Mouse (Mus musculus) frontal cortex, postnatal 14 days (tissue): Measurements from ENCODE around the gene Lars2.
"Not testable (repeated sequence)": the region's sequence is repeated elsewhere in the genome, so short reads cannot be mapped to it uniquely, and the experiment has no call there.

ENCODE experiments used
- DNase-seq, 2 experiments: peaks; one replicate each; pipeline ENCODE4 v3.0.0; 2022; ENCODE audit warnings: low spot score in 2 of 2

The Lars2 gene

GRCm38 (mm10) chr9:123391140-123391849 lies 24.6 kb downstream of the Lars2 start:
- no peak for DNase-seq

GRCm38 (mm10) chr9:123394856-123395255 lies 28.1 kb downstream of the Lars2 start:
- DNase-seq = no peak

GRCm38 (mm10) chr9:123397701-123398100 lies 31.0 kb downstream of the Lars2 start:
- DNase-seq = peak in 1 of 2 experiments; percentile 17

- DNase-seq = no peak
These were observed 35.5 kb downstream of the Lars2 start for GRCm38 (mm10) chr9:123402215-123402614.

- DNase-seq = no peak
These were observed 36.3 kb downstream of the Lars2 start for GRCm38 (mm10) chr9:123403031-123403430.

GRCm38 (mm10) chr9:123405231-123405630 lies 38.5 kb downstream of the Lars2 start:
- no peak for DNase-seq

- DNase-seq = no peak
These were observed 42.0 kb downstream of the Lars2 start for GRCm38 (mm10) chr9:123408771-123409170.

GRCm38 (mm10) chr9:123429863-123430262 lies 63.1 kb downstream of the Lars2 start:
- DNase-seq = no peak

- DNase-seq = no peak
These were observed 64.2 kb downstream of the Lars2 start for GRCm38 (mm10) chr9:123430973-123431372.

- DNase-seq = no peak
These were observed 71.5 kb downstream of the Lars2 start for GRCm38 (mm10) chr9:123438223-123438622.

- DNase-seq = no peak
These were observed 73.7 kb downstream of the Lars2 start for GRCm38 (mm10) chr9:123440230-123441058.

GRCm38 (mm10) chr9:123447101-123447500 lies 80.4 kb downstream of the Lars2 start:
- DNase-seq = not testable (repeated sequence)

- no peak for DNase-seq
These were observed 81.9 kb downstream of the Lars2 start for GRCm38 (mm10) chr9:123448594-123448993.

- no peak for DNase-seq
These were observed 83.4 kb downstream of the Lars2 start for GRCm38 (mm10) chr9:123450174-123450573.

- DNase-seq = no peak
These were observed 85.0 kb downstream of the Lars2 start for GRCm38 (mm10) chr9:123451772-123452171.

GRCm38 (mm10) chr9:123456634-123457602 lies 90.2 kb downstream of the Lars2 start:
- DNase-seq = no peak

- DNase-seq = no peak
These were observed 90.9 kb downstream of the Lars2 start for GRCm38 (mm10) chr9:123457603-123458002.

- no peak for DNase-seq
These were observed 100.5 kb downstream of the Lars2 start for GRCm38 (mm10) chr9:123467141-123467620.

- DNase-seq = no peak
These were observed 101.8 kb downstream of the Lars2 start for GRCm38 (mm10) chr9:123468406-123469085.

GRCm38 (mm10) chr9:123469087-123469486 lies 102.4 kb downstream of the Lars2 start:
- DNase-seq = no peak

- no peak for DNase-seq
These were observed 106.7 kb downstream of the Lars2 start for GRCm38 (mm10) chr9:123473377-123473776.
